Mouse (Mus musculus) liver, postnatal 0 days (tissue): ENCODE measurements around the gene Slc25a4.

Source experiments
- CTCF ChIP-seq: sonication (generic); IDR thresholded peaks from 2 replicates; pipeline ENCODE4 v1.5.1; 2016; ENCODE audit warnings: antibody characterized with exemption, low read depth
- EP300 ChIP-seq: IDR thresholded peaks from 2 replicates; pipeline ENCODE4 v1.6.1; 2016; ENCODE audit warnings: antibody characterized with exemption, low read depth, mild to moderate bottlenecking

GRCm38 (mm10) chr8:46246346-46246745 lies 35.3 kb upstream of the Slc25a4 start:
- no peak for TF ChIP-seq CTCF
- no peak for TF ChIP-seq EP300
